In genomic region chr11:115649706-115650105, GRCm38 (mm10) we compare ENCODE assay signal across 9 mouse cellular contexts. TPM values are rescaled to one million over a fixed set of nuclear protein-coding genes. Genes with fewer than 3 reads are reported as not detected.
DNase-seq lines count a peak whose midpoint lies in the region; ATAC-seq and TF ChIP-seq lines count a peak whose summit lies in the region.
"Had no signal": no experiment of that assay in that cellular context is flagged by ENCODE, and none has a peak within 500 bp of the region (broad histone marks: within the 10 kb centered on the region; RNA-seq: fewer than 3 reads in every experiment).

No protein-coding gene starts in this region.

- TF ChIP-seq CTCF in stomach, postnatal 0 days (IDR thresholded peaks at IDR 0.05; ENCODE audit: low read depth): no peak

- peaks cover 30% of the 10 kb centered on the region for H3K36me3 ChIP-seq in heart, embryonic 15.5 days
- H3K36me3 ChIP-seq in stomach, embryonic 15.5 days: peaks cover 15% of the 10 kb centered on the region
- H3K36me3 ChIP-seq in stomach, postnatal 0 days (ENCODE audit: control insufficient read depth, insufficient read depth, low read length): peaks cover 11% of the 10 kb centered on the region

- no peak overlapping the region for H3K4me3 ChIP-seq in heart, embryonic 15.5 days
- no peak overlapping the region for H3K4me3 ChIP-seq in stomach, embryonic 15.5 days (replicated peaks)
- no peak overlapping the region for H3K4me3 ChIP-seq in stomach, postnatal 0 days (ENCODE audit: low read depth, low read length)
- H3K4me3 ChIP-seq: liver, embryonic 13.5 days had no signal

- no peak overlapping the region for H3K4me2 ChIP-seq in heart, embryonic 15.5 days
- no peak overlapping the region for H3K4me2 ChIP-seq in stomach, embryonic 15.5 days
- no peak overlapping the region for H3K4me2 ChIP-seq in stomach, postnatal 0 days (replicated peaks; ENCODE audit: low read depth)
- H3K4me2 ChIP-seq: liver, embryonic 13.5 days had no signal

- no peak for ATAC-seq in heart, embryonic 15.5 days (replicated peaks; ENCODE audit: insufficient number of reproducible peaks, insufficient read depth, low FRiP score, low read depth)
- ATAC-seq in stomach, embryonic 15.5 days (ENCODE audit: insufficient read depth, low FRiP score, low read depth): no peak
- no peak for ATAC-seq in stomach, postnatal 0 days (ENCODE audit: low FRiP score, low TSS enrichment)
- ATAC-seq in granulocyte monocyte progenitor cell, adult 5-6 weeks (replicated peaks; ENCODE audit: poor library complexity, severe bottlenecking): no peak
- ATAC-seq in megakaryocyte, adult 5-6 weeks (ENCODE audit: poor library complexity, severe bottlenecking): no peak

- DNase-seq in heart, postnatal 14 days: no peak
- no peak for DNase-seq in stomach, postnatal 0 days (ENCODE audit: low spot score)
- peak; percentile 23 to 42 for DNase-seq in kidney, postnatal 4 days
- no peak for DNase-seq in B cell, adult 2 months
- DNase-seq: liver, embryonic 13.5 days had no signal

- intact Hi-C loops in heart, postnatal 14 days (cut with DNase I): loop anchor here (5.0 kb wide), 1 partner anchor 163 kb away; the partner anchor contains the start of genes Caskin2 and Tsen54

- no peaks in the 10 kb centered on the region for H3K27me3 ChIP-seq in heart, embryonic 15.5 days
- no peaks in the 10 kb centered on the region for H3K27me3 ChIP-seq in stomach, embryonic 15.5 days (replicated peaks)
- H3K27me3 ChIP-seq in stomach, postnatal 0 days (ENCODE audit: control insufficient read depth, insufficient read depth, low read length): no peaks in the 10 kb centered on the region
- H3K27me3 ChIP-seq: liver, embryonic 13.5 days had no signal

- WGBS in heart, embryonic 15.5 days: 49% methylated on average over 10 of the region's 10 CpGs
- 74% methylated on average over 10 of the region's 10 CpGs for WGBS in stomach, embryonic 15.5 days
- 60% methylated on average over 10 of the region's 10 CpGs for WGBS in stomach, postnatal 0 days

- H3K27ac ChIP-seq in heart, embryonic 15.5 days: peak overlapping the region; percentile 17; the same call in 1 of the 2 replicates
- H3K27ac ChIP-seq in stomach, embryonic 15.5 days: 0 out of 2 replicates have a peak overlapping the region, but pooled peaks have one; percentile 9
- no peak overlapping the region for H3K27ac ChIP-seq in stomach, postnatal 0 days (replicated peaks)
- H3K27ac ChIP-seq: liver, embryonic 13.5 days had no signal

- H3K9me3 ChIP-seq in heart, embryonic 15.5 days (replicated peaks): no peaks in the 10 kb centered on the region
- no peaks in the 10 kb centered on the region for H3K9me3 ChIP-seq in stomach, embryonic 15.5 days
- H3K9me3 ChIP-seq in stomach, postnatal 0 days (ENCODE audit: control insufficient read depth, low read length): no peaks in the 10 kb centered on the region
- H3K9me3 ChIP-seq: liver, embryonic 13.5 days had no signal

- H3K4me1 ChIP-seq in heart, embryonic 15.5 days (replicated peaks): peaks cover 33% of the 10 kb centered on the region
- H3K4me1 ChIP-seq in stomach, embryonic 15.5 days: no peaks in the 10 kb centered on the region
- H3K4me1 ChIP-seq in stomach, postnatal 0 days (replicated peaks; ENCODE audit: control insufficient read depth, insufficient read depth): 0 out of 2 replicates have a peak, but pooled peaks cover 2% of the 10 kb centered on the region

- TF ChIP-seq EP300 in stomach, postnatal 0 days (optimal IDR thresholded peaks at IDR 0.05): no peak

- no peak overlapping the region for H3K9ac ChIP-seq in heart, embryonic 15.5 days
- no peak overlapping the region for H3K9ac ChIP-seq in stomach, embryonic 15.5 days
- no peak overlapping the region for H3K9ac ChIP-seq in stomach, postnatal 0 days (ENCODE audit: low read length)
- H3K9ac ChIP-seq: liver, embryonic 13.5 days had no signal

RNA-seq across cellular contexts. Expression of gene Slc25a19, which starts 21.6 kb away (rescaled TPM):
- 47.7 and 48.8 TPM in 2 replicates for polyA plus RNA-seq in heart, embryonic 15.5 days (2015; fragmentation: Nextera tagmentation; extraction: Ambion mirVana)
- total RNA-seq in heart, postnatal 14 days (2021): 10 to 100 TPM; 42.2 to 43.0 TPM
- polyA plus RNA-seq in stomach, embryonic 15.5 days (2015; fragmentation: Nextera tagmentation; extraction: Ambion mirVana): 21.5 and 23.9 TPM in 2 replicates
- polyA plus RNA-seq in stomach, postnatal 0 days (2015; fragmentation: Nextera tagmentation; extraction: Ambion mirVana): 12.5 and 14.0 TPM in 2 replicates
- 21.9 and 26.1 TPM in 2 replicates for total RNA-seq in granulocyte monocyte progenitor cell, adult 5-6 weeks (2014; fragmentation: Nextera tagmentation)
- total RNA-seq in granulocyte monocyte progenitor cell, adult 5-6 weeks (2017): 12.8 and 21.6 TPM in 2 replicates
- total RNA-seq in megakaryocyte, adult 5-6 weeks (2015): 5.7 and 8.0 TPM in 2 replicates
- 13.7 and 25.5 TPM in 2 replicates for total RNA-seq in megakaryocyte, adult 5-6 weeks (2017)

RNA-seq across cellular contexts. Expression of gene Mif4gd, which starts 36.9 kb away (rescaled TPM):
- 30.2 and 34.5 TPM in 2 replicates for polyA plus RNA-seq in heart, embryonic 15.5 days (2015; fragmentation: Nextera tagmentation; extraction: Ambion mirVana)
- total RNA-seq in heart, postnatal 14 days (2021): 10 to 100 TPM; 41.0 to 46.6 TPM
- 31.9 and 34.4 TPM in 2 replicates for polyA plus RNA-seq in stomach, embryonic 15.5 days (2015; fragmentation: Nextera tagmentation; extraction: Ambion mirVana)
- polyA plus RNA-seq in stomach, postnatal 0 days (2015; fragmentation: Nextera tagmentation; extraction: Ambion mirVana): 48.9 and 52.3 TPM in 2 replicates
- 18.9 and 32.1 TPM in 2 replicates for total RNA-seq in granulocyte monocyte progenitor cell, adult 5-6 weeks (2014; fragmentation: Nextera tagmentation)
- total RNA-seq in granulocyte monocyte progenitor cell, adult 5-6 weeks (2017): 17.5 and 29.5 TPM in 2 replicates
- total RNA-seq in megakaryocyte, adult 5-6 weeks (2015): 23.6 and 28.0 TPM in 2 replicates
- 20.2 and 24.4 TPM in 2 replicates for total RNA-seq in megakaryocyte, adult 5-6 weeks (2017)

RNA-seq across cellular contexts. Expression of gene Gga3, which starts 45.9 kb away (rescaled TPM):
- 13.7 and 16.3 TPM in 2 replicates for polyA plus RNA-seq in heart, embryonic 15.5 days (2015; fragmentation: Nextera tagmentation; extraction: Ambion mirVana)
- total RNA-seq in heart, postnatal 14 days (2021): 10 to 100 TPM; 17.8 to 19.0 TPM
- 15.9 and 24.3 TPM in 2 replicates for polyA plus RNA-seq in stomach, embryonic 15.5 days (2015; fragmentation: Nextera tagmentation; extraction: Ambion mirVana)
- 5.2 TPM in 2 replicates for polyA plus RNA-seq in stomach, postnatal 0 days (2015; fragmentation: Nextera tagmentation; extraction: Ambion mirVana)
- 34.1 and 43.3 TPM in 2 replicates for total RNA-seq in granulocyte monocyte progenitor cell, adult 5-6 weeks (2014; fragmentation: Nextera tagmentation)
- 28.2 and 31.8 TPM in 2 replicates for total RNA-seq in granulocyte monocyte progenitor cell, adult 5-6 weeks (2017)
- 30.8 and 34.0 TPM in 2 replicates for total RNA-seq in megakaryocyte, adult 5-6 weeks (2015)
- total RNA-seq in megakaryocyte, adult 5-6 weeks (2017): 24.0 and 34.2 TPM in 2 replicates

RNA-seq across cellular contexts. Expression of gene Mrps7, which starts 46.0 kb away (rescaled TPM):
- 76.2 and 80.1 TPM in 2 replicates for polyA plus RNA-seq in heart, embryonic 15.5 days (2015; fragmentation: Nextera tagmentation; extraction: Ambion mirVana)
- total RNA-seq in heart, postnatal 14 days (2021): 10 to 100 TPM; 67.0 to 69.9 TPM
- 81.7 and 92.7 TPM in 2 replicates for polyA plus RNA-seq in stomach, embryonic 15.5 days (2015; fragmentation: Nextera tagmentation; extraction: Ambion mirVana)
- 52.6 and 58.4 TPM in 2 replicates for polyA plus RNA-seq in stomach, postnatal 0 days (2015; fragmentation: Nextera tagmentation; extraction: Ambion mirVana)
- 49.9 and 57.2 TPM in 2 replicates for total RNA-seq in granulocyte monocyte progenitor cell, adult 5-6 weeks (2014; fragmentation: Nextera tagmentation)
- total RNA-seq in granulocyte monocyte progenitor cell, adult 5-6 weeks (2017): 46.9 and 63.8 TPM in 2 replicates
- total RNA-seq in megakaryocyte, adult 5-6 weeks (2015): 29.0 and 30.2 TPM in 2 replicates
- total RNA-seq in megakaryocyte, adult 5-6 weeks (2017): 11.7 and 29.8 TPM in 2 replicates

RNA-seq across cellular contexts. Expression of gene Grb2, which starts 58.7 kb away (rescaled TPM):
- polyA plus RNA-seq in heart, embryonic 15.5 days (2015; fragmentation: Nextera tagmentation; extraction: Ambion mirVana): 103 and 104 TPM in 2 replicates
- 100 to 1,000 TPM; 113 to 120 TPM for total RNA-seq in heart, postnatal 14 days (2021)
- 83.5 and 85.7 TPM in 2 replicates for polyA plus RNA-seq in stomach, embryonic 15.5 days (2015; fragmentation: Nextera tagmentation; extraction: Ambion mirVana)
- 54.2 and 58.8 TPM in 2 replicates for polyA plus RNA-seq in stomach, postnatal 0 days (2015; fragmentation: Nextera tagmentation; extraction: Ambion mirVana)
- total RNA-seq in granulocyte monocyte progenitor cell, adult 5-6 weeks (2014; fragmentation: Nextera tagmentation): 106 and 112 TPM in 2 replicates
- total RNA-seq in granulocyte monocyte progenitor cell, adult 5-6 weeks (2017): 40.4 and 56.0 TPM in 2 replicates
- 109 TPM in 2 replicates for total RNA-seq in megakaryocyte, adult 5-6 weeks (2015)
- 68.7 and 124 TPM in 2 replicates for total RNA-seq in megakaryocyte, adult 5-6 weeks (2017)

Comparison
In these comparisons a context has a peak if more than half of its experiments do, and no peak if none do; other contexts are left out.
1. DNase-seq: peak in kidney, postnatal 4 days (2 of 2); none in heart, postnatal 14 days (0 of 2), stomach, postnatal 0 days (single experiment) and B cell, adult 2 months (0 of 2).